ENCODE assay signal across 16 mouse cellular contexts in genomic region chr14:123865779-123866726, GRCm38 (mm10).
A peak's percentile ranks its signal among the peaks of the same experiment; 100 is the strongest.
DNase-seq lines count a peak whose midpoint lies in the region; ATAC-seq and TF ChIP-seq lines count a peak whose summit lies in the region.
"Had no signal": no experiment of that assay in that cellular context is flagged by ENCODE, and none has a peak within 500 bp of the region (broad histone marks: within the 10 kb centered on the region; RNA-seq: fewer than 3 reads in every experiment).

No protein-coding gene starts in this region.

- H3K4me2 ChIP-seq in forebrain, embryonic 16.5 days (ENCODE audit: low read length): no peak overlapping the region
- H3K4me2 ChIP-seq in lung, embryonic 15.5 days: no peak overlapping the region
- no peak overlapping the region for H3K4me2 ChIP-seq in midbrain, postnatal 0 days (ENCODE audit: low read depth, low read length, poor library complexity, severe bottlenecking)
- no peak overlapping the region for H3K4me2 ChIP-seq in intestine, postnatal 0 days (replicated peaks; ENCODE audit: low read depth)
- H3K4me2 ChIP-seq: liver, embryonic 11.5 days had no signal

- H3K27ac ChIP-seq in forebrain, embryonic 10.5 days: peak overlapping the region; percentile 78
- no peak overlapping the region for H3K27ac ChIP-seq in forebrain, embryonic 16.5 days (ENCODE audit: low read length)
- no peak overlapping the region for H3K27ac ChIP-seq in lung, embryonic 15.5 days
- no peak overlapping the region for H3K27ac ChIP-seq in embryonic facial prominence, embryonic 10.5 days (replicated peaks)
- H3K27ac ChIP-seq in midbrain, postnatal 0 days (ENCODE audit: low read depth, low read length): no peak overlapping the region
- no peak overlapping the region for H3K27ac ChIP-seq in intestine, postnatal 0 days (ENCODE audit: low read depth, low read length)
- H3K27ac ChIP-seq: macrophage; stomach, postnatal 0 days had no signal

- H3K9me3 ChIP-seq in forebrain, embryonic 10.5 days: no peaks in the 10 kb centered on the region
- H3K9me3 ChIP-seq in forebrain, embryonic 16.5 days (ENCODE audit: control insufficient read depth, low read length): no peaks in the 10 kb centered on the region
- H3K9me3 ChIP-seq in lung, embryonic 15.5 days: no peaks in the 10 kb centered on the region
- H3K9me3 ChIP-seq in embryonic facial prominence, embryonic 10.5 days: no peaks in the 10 kb centered on the region
- H3K9me3 ChIP-seq in midbrain, postnatal 0 days (ENCODE audit: low read length): no peaks in the 10 kb centered on the region
- no peaks in the 10 kb centered on the region for H3K9me3 ChIP-seq in intestine, postnatal 0 days (ENCODE audit: control insufficient read depth)

- peaks cover 16% of the 10 kb centered on the region for H3K4me1 ChIP-seq in forebrain, embryonic 10.5 days
- H3K4me1 ChIP-seq in forebrain, embryonic 16.5 days (replicated peaks; ENCODE audit: control insufficient read depth, insufficient read depth, low read length): no peaks in the 10 kb centered on the region
- no peaks in the 10 kb centered on the region for H3K4me1 ChIP-seq in lung, embryonic 15.5 days
- peaks cover 10% of the 10 kb centered on the region for H3K4me1 ChIP-seq in embryonic facial prominence, embryonic 10.5 days
- H3K4me1 ChIP-seq in midbrain, postnatal 0 days (ENCODE audit: insufficient read depth, low read length): no peaks in the 10 kb centered on the region
- H3K4me1 ChIP-seq in intestine, postnatal 0 days (replicated peaks; ENCODE audit: control insufficient read depth, insufficient read depth, low read length): no peaks in the 10 kb centered on the region

- 19% methylated on average over 6 of the region's 6 CpGs for WGBS in forebrain, embryonic 10.5 days
- WGBS in forebrain, embryonic 16.5 days: 24% methylated on average over 6 of the region's 6 CpGs
- 39% methylated on average over 6 of the region's 6 CpGs for WGBS in lung, embryonic 15.5 days
- 41% methylated on average over 6 of the region's 6 CpGs for WGBS in embryonic facial prominence, embryonic 10.5 days
- WGBS in midbrain, postnatal 0 days: 26% methylated on average over 6 of the region's 6 CpGs
- WGBS in intestine, postnatal 0 days: 53% methylated on average over 6 of the region's 6 CpGs

- ATAC-seq in forebrain, embryonic 16.5 days: no peak
- ATAC-seq in lung, embryonic 15.5 days (ENCODE audit: borderline replicate concordance, extremely low read depth, low FRiP score, low TSS enrichment): peak; percentile 35
- ATAC-seq in midbrain, postnatal 0 days (ENCODE audit: low FRiP score): no peak
- no peak for ATAC-seq in intestine, postnatal 0 days

- H3K36me3 ChIP-seq in forebrain, embryonic 10.5 days (replicated peaks): no peaks in the 10 kb centered on the region
- H3K36me3 ChIP-seq in forebrain, embryonic 16.5 days (ENCODE audit: control insufficient read depth, insufficient read depth): no peaks in the 10 kb centered on the region
- no peaks in the 10 kb centered on the region for H3K36me3 ChIP-seq in lung, embryonic 15.5 days
- H3K36me3 ChIP-seq in embryonic facial prominence, embryonic 10.5 days (replicated peaks): no peaks in the 10 kb centered on the region
- H3K36me3 ChIP-seq in midbrain, postnatal 0 days (ENCODE audit: insufficient read depth, low read length): no peaks in the 10 kb centered on the region
- H3K36me3 ChIP-seq in intestine, postnatal 0 days (ENCODE audit: control insufficient read depth, insufficient read depth): no peaks in the 10 kb centered on the region

- no peak overlapping the region for H3K9ac ChIP-seq in forebrain, embryonic 16.5 days (replicated peaks; ENCODE audit: low read depth, low read length)
- no peak overlapping the region for H3K9ac ChIP-seq in lung, embryonic 15.5 days
- no peak overlapping the region for H3K9ac ChIP-seq in midbrain, postnatal 0 days (replicated peaks; ENCODE audit: low read length, poor library complexity, severe bottlenecking)
- no peak overlapping the region for H3K9ac ChIP-seq in intestine, postnatal 0 days (ENCODE audit: low read depth, low read length)

- no peak for TF ChIP-seq CTCF in midbrain, postnatal 0 days (IDR thresholded peaks at IDR 0.05)
- no peak for TF ChIP-seq CTCF in intestine, postnatal 0 days (IDR thresholded peaks at IDR 0.05; ENCODE audit: low read depth)

- H3K4me3 ChIP-seq in forebrain, embryonic 10.5 days: peak overlapping the region; percentile 6; the same call in 1 of the 2 replicates
- no peak overlapping the region for H3K4me3 ChIP-seq in forebrain, embryonic 16.5 days (replicated peaks; ENCODE audit: low read length)
- H3K4me3 ChIP-seq in lung, embryonic 15.5 days: no peak overlapping the region
- H3K4me3 ChIP-seq in embryonic facial prominence, embryonic 10.5 days: no peak overlapping the region
- H3K4me3 ChIP-seq in midbrain, postnatal 0 days (ENCODE audit: low read depth, low read length): no peak overlapping the region
- no peak overlapping the region for H3K4me3 ChIP-seq in intestine, postnatal 0 days (ENCODE audit: low read depth, low read length)

- peak; percentile 25 for DNase-seq in forebrain, embryonic 10.5 days (ENCODE audit: extremely low spot score, low spot score)
- DNase-seq in lung, postnatal 14 days: no peak
- peak; percentile 9 for DNase-seq in embryonic facial prominence, embryonic 10.5 days (ENCODE audit: low spot score)
- DNase-seq in midbrain, postnatal 0 days (ENCODE audit: low spot score): peak; percentile 7
- no peak for DNase-seq in adrenal gland, adult 18-20 months (ENCODE audit: low spot score in 2 of 2)
- DNase-seq: cerebellum, adult 2 months; heart, adult 11 months; kidney, adult 11 months; spleen, adult 18-20 months; thymus, postnatal 4 days had no signal

- no peaks in the 10 kb centered on the region for H3K27me3 ChIP-seq in forebrain, embryonic 10.5 days (ENCODE audit: poor library complexity, severe bottlenecking)
- H3K27me3 ChIP-seq in forebrain, embryonic 16.5 days (replicated peaks; ENCODE audit: control insufficient read depth, insufficient read depth, low read length): no peaks in the 10 kb centered on the region
- no peaks in the 10 kb centered on the region for H3K27me3 ChIP-seq in lung, embryonic 15.5 days
- no peaks in the 10 kb centered on the region for H3K27me3 ChIP-seq in embryonic facial prominence, embryonic 10.5 days (replicated peaks; ENCODE audit: low read depth, poor library complexity, severe bottlenecking)
- no peaks in the 10 kb centered on the region for H3K27me3 ChIP-seq in midbrain, postnatal 0 days (ENCODE audit: insufficient read depth, low read length)
- no peaks in the 10 kb centered on the region for H3K27me3 ChIP-seq in intestine, postnatal 0 days (replicated peaks; ENCODE audit: control insufficient read depth, insufficient read depth, low read length)

Comparison
In these comparisons a context has a peak if more than half of its experiments do, and no peak if none do; other contexts are left out.
1. DNase-seq: peak in forebrain, embryonic 10.5 days (single experiment), embryonic facial prominence, embryonic 10.5 days (single experiment) and midbrain, postnatal 0 days (single experiment); none in lung, postnatal 14 days (single experiment) and adrenal gland, adult 18-20 months (0 of 2).